Mouse (Mus musculus) heart, postnatal 4 days (tissue): ENCODE data around the gene Cep112. TPM values are rescaled to one million over a fixed set of nuclear protein-coding genes. Genes with fewer than 3 reads are reported as not detected.

ENCODE experiments used
- DNase-seq: peaks from one replicate; pipeline ENCODE4 v3.0.0; 2021
- total RNA-seq, 2 experiments: library from RNA; stranded (reverse); gene quantifications; 2 replicates each; pipeline ENCODE4 v1.2.3; 2021

Cep112 gene
- total RNA-seq, 2 experiments from 2014 or later = 16.2 to 17.2 TPM

DNA sequence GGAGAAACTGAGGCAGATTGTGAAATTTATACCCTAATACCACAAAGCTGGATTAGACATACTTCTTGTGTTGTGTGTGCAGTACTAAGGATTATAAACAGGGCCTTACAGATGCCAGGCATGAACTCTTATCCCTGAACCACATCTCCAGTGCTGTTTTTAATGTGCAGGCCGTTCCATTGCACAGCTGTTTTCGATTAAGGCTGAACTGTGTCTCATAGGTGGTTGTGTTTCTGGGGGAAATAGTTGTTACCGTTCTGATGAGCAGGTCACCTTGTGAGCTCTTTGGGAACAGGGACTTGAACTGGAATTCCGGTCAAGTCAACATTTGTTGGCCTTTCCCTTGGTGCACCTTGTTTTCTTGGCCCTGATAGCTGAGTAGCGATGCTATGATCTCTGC is 456.7 kb downstream of the Cep112 start:
- no peak for DNase-seq

DNA sequence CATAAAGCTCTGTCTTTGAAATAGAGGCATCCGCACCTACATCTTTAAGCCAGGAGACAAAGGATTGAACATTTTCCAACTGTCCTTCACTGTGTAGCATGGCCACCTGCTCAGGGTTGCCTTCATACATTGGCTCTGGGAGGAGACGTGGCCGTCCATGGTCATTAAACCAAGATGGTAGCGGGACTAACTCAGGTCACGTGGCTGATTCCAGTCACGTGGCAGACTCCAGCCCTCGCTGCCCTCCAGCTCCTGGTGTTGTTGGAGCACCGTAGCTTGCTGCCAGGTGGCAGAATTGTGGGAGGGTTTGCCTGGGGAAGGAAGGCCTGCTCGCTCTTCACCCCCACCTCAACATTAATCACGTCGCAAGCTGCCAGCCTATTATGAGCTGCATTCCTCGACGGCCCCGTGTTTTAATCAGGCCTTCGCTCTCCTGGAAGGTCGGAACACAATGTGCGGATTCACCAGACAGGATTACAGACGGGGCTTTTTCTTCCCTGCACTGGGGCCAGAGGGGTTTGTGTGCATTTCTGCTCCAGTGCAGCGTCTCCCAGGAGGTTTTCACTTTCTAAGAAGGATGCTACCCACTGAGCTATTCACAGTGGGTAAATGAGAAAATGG is 460.4 kb downstream of the Cep112 start:
- DNase-seq = no peak

DNA sequence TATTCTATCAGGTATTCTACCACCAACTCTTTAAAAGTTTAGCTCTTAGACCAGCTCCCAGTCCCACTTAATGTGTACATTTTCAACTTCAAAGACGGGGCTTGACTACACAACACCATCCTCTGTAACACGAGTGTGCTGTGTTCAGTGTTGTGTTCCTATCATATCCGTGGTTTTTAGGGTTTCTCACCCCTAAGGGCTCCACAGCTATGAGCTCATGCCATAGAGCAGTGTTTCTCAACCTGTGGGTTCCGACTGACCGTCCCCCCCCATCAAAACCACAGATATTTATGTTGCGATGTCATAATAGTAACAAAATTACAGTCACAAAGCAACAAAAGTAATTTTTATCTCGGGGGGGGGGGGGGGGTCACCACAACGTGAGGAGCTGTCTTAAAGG is 461.1 kb downstream of the Cep112 start:
- no peak for DNase-seq

DNA sequence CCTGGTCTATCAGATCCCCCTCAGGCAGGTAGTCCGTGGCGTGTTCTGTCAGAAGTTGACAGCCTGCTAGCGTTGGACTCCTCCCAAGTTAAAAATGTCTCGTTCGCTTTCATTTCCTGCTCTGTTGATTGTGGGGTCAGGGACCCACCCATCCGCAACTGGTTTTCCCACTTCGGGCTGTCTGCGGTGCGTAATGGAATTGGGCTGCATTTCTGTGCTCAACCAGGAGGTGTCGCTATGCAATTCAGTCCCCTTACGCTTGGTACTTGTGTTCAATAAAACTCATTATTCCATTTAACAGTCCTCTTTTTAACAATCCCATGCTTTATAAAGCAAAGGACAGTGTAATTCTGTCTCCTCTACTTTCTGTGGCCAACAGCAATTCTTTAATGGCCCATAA is 464.1 kb downstream of the Cep112 start:
- DNase-seq = peak; percentile 40

DNA sequence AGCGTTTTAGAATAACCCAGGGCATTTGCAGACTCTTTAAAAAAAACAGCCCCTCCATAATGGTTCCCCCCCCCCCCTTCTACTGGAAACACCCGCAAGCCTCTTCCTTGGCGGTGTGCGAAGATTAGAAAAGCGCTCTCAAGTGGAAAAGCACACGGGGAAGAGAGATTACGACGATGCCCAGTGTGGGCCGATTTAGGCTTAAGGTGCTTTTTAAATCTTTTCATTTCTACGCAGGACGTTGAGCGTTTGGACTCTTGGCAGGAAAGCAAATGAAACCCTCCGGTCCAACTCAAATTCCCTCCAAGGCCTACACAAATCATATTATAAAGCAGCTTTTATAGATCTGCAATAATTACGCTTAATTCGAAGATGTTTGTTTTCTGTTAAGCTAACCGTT is 465.6 kb downstream of the Cep112 start:
- DNase-seq = no peak

DNA sequence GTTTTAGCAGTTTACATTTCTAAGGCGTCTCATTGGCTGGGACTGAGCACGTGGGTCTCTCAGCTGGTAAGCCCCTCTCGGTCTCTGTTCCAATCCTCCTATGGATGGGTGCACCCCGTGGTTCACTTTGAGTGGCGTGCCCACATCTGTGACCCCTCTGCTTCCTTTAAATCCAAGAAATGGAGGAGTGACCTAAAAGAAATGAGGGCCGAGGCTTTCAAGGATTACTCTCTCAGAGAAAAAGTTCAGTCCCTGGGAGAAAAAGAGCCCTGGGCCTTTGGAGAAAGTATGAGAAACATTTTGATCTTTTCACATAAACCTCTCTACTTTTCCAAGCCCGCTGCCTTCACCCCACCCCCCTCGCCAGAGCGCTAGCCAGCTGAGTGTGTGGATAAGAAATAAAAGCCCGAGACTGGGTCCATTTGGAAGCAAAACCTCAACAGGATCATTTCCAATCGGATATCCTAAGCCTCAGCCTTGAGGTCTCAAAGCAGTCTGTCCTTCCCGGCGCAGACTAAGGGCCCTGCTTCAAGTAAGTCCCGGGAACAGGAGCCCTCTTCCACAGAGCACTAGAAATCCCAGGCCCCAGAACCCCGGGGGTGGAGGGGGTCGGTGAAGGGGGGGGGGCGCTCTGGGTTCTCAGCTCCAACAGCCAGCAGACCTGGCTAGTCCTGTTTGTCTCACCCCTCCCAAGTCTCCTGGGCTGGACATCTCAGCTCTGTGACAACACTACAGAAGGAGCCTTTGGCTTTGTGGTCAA is 466.3 kb downstream of the Cep112 start:
- DNase-seq = peak; percentile 62

DNA sequence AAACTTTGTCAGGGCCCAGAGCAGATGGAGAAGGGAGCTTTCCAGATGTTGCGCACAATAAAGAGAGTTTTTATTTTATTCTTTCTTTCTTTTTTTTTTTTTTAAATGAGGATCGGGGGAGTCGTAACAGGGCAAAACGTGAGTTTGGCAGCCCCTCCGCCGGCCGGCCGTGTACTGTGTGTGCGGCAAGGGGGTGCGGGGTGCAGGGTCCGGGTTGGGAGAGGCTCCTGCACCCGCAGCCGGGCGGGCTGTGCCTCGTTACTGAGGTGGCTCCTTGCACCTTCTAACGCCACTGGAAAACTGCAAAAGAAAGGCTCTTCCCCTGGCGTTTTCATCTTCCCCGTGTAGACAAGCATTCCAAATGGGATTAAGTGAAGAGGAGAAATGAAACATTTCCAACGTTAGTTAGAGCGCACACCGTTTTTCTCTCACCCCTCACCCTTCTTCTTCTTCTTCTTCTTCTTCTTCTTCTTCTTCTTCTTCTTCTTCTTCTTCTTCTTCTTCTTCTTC is 466.9 kb downstream of the Cep112 start:
- no peak for DNase-seq

DNA sequence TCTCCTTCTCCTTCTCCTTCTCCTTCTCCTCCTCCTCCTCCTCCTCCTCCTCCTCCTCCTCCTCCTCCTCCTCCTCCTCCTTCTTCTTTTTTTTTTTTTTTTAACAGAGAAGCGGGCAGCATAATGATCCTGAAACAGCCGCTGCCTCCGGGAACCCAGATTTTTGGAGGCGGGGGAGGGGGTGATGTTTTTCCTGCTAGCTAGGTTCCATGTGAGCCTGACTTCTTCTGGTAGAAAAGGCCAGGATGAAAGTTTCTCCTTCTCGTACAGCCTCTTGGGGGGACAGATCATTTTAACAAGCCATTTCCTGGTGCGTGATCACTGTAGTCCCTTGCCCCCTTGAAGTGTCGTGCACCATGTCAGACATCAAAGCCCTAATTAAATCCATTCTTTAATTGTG is 467.4 kb downstream of the Cep112 start:
- DNase-seq = no peak

DNA sequence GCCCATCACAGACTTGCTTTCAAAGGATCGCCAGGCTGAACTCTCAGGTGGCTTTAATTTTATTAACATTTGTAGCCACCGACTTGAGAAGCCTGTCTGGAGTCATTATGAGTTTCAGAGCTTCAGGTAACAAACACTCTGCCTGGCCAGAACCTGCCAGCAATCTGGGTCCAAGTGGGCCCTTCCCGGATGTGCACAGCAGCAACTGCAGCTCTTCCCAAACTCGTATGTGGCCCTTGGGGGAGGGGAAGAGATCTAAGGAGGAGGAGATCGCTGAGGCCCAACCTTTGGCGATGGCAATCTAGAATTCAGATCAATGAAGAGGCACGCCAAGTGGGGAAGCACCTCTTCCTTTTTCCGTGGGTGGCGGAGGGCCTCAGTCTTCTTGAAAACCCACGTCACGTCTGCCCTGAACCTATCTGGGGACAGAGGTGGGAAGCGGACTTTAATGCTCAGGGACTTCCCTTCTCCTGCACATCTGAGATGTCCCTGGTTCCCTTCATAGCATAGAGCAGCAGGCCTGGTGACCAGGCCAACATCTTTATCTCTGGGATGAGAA is 468.3 kb downstream of the Cep112 start:
- no peak for DNase-seq

DNA sequence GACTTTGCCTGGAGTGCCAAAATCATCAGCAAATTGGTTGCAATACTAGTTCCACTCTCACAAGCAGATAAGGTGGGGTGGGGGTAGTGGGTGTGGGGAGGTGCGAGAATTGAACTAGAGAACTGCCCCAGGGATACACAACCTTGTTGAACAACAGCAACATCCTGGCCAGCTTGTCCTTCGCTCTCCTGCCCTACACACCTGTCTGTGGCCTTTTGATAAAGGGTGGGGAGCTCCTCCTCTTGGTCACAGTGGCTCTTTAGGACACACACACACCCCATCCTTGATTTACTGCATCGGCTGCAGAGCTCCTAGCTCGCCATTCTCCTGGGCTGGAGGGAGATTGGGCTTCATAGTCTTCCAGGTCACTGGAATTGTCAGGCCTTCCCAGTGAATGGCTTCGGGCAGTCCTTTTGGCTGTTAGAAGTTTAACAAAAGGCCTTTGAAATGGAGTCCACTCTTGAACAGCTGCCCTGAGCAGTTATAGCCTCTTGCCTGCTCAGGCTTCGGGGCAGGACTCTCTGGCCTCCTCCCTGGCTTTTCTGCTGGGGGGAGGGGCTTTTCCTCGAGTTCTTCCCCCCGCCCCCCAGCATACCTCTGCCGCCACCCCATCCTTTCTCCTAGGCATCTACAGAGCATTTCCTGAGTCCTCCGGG is 469.0 kb downstream of the Cep112 start:
- DNase-seq = no peak

DNA sequence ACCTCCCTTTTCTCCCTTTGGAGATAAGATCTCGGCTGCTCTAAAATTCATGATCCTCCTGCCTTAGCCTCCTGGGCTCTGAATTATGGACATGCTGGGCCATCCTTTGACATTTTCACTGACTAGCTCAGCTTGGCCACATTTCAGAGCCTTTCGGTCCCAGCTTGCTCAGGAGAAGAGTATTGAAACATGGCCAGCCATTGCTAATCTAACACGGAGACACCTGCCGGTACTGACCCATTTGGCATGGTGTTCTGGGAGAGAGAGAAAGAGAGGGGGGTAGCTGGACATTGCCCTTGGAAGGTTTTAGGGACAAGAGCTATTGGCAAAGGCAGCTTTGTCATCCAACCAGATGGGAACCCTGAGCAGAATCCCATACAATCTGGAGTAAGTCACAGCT is 472.0 kb downstream of the Cep112 start:
- DNase-seq = no peak

DNA sequence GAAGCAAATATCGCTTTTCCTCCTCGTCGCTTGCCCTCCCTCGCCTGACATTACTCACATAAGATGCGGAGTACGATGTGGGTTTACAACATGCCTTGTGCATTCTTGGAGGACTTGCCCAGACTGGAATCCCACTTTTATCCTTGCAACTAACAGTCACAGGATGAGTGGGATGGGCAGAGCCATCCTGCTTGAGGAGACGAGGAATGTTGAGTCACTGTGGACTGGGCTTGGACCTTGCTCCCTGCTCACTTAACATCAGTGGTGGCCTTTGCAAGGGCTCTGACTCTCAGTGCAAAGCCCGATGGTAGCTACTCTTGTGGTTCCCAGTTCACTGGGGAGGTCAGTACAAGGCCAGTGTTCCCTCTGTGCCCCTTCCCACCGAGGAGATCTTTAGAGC is 473.1 kb downstream of the Cep112 start:
- DNase-seq = no peak

DNA sequence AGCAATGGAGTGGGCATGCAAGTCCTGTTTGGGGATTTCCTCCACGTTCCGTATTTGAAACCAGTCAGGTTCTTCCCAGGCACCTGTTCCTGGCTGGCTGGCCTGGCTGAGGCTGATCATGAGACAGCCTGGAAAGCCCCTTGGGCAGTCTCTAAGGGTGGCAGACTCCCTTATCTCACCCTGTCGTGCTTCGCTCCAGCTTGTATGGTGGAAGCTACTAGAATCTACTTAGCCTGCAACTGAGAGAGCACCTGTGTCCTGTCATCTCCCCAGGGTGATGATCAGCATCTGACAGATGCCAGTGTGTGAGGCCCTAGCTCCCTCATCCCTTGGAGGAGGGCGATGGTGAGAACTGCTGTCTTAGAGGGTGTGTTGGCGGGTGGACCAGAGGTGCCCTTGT is 473.5 kb downstream of the Cep112 start:
- no peak for DNase-seq

DNA sequence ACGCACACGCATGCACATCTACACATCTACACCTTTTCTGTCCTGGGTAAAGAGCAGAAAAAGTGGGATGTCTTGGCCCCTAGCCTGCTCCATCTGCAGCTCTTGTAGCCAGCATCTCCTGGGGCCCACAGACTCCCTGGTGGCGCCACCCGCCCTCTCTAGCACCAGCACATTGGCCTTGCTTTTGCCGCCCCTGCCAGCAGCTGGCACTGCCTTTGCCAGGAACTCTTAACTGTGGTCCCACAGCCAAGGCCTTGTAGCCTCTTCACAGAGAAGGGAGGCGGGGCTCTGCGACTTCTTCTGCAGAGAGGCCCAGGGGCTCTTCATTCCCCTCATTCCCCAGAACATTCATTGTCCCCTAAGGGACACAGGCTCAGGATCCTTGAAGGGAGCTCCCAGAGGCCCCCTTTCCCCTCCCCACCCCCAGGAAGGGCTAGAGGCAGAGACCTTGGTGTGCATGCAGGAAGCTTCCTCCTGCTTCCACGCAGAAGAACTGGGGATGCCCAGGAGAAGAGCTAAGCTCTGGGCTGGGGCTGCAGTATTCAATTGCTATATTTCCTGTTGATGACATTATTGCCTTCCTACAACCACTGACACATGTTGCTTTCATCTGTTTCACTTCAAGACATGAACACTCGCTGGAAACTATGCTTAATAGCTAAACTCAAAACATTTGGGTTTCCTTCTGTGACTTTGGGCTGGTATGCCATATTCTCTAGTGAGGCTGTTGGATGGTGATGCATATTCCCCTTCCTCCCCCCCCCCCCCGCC is 475.9 kb downstream of the Cep112 start:
- DNase-seq = peak; percentile 24

DNA sequence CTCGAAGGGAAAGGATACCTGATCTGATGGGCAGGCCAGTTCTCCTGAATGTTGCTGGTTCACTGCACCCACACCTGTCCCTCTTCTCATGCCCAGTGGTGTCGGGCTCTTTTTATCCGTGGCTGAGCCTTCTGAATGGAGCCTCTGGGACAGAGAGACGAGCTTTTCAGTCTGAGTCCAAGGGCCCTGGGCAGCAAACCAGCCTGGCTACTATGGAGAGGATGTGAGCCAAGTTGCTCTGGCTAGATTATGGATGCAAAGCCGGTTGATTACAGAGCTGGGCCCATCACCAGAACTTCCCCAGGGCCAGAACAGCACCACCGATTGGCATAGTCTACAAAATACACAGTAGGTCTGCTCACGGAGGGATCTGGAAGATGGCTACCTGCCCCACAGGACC is 476.7 kb downstream of the Cep112 start:
- no peak for DNase-seq

DNA sequence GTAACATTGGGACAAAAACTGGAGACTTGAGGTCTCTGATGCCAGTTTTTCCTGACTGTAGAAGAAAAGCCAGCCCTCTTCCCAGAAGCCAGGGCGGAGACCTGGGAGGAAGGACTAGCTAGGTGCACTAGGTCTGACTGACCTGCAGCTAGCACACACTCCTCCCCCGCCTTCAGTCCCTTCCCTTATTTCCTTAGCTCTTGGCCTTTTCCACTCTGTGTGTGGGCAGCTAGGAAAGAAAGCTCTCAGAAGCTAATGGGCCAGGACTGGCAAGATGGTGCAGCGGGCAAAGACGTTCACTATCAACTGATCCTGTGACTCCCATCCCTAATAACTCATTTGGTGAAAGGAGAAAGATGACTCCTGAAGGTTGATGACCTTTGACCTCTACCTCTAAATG is 477.3 kb downstream of the Cep112 start:
- DNase-seq = no peak

DNA sequence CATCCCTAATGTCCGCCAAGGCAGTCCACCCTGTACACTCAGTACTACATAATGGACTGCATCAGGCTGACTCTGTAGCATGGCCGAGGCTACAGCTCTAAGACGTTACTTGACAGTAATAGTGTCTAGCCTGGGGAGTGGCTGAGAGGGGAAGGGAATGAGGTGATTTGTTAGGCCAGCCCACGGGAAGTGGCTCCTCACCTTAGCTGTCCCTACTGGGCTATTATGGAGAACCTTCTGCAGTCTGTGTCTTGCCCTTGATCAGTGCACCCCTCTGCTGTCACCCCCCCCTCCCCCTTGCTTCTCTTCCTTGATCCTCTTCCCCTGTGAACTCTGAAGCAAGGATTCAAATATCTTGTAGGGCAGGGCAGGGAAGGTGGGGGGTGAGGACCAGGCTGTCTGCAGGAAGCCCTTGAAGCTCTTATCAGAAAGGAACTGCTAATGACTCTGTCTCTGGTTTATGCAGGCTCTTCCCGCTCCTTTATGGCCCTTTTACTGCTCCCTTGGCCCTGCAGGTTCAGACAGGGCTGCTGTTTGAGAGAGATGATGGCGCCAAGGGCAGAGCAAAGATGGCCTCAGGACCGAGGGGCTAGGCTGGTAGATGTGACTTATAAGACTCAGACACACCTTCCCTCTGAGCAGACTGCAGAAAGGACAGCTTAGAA is 481.7 kb downstream of the Cep112 start:
- DNase-seq = no peak

DNA sequence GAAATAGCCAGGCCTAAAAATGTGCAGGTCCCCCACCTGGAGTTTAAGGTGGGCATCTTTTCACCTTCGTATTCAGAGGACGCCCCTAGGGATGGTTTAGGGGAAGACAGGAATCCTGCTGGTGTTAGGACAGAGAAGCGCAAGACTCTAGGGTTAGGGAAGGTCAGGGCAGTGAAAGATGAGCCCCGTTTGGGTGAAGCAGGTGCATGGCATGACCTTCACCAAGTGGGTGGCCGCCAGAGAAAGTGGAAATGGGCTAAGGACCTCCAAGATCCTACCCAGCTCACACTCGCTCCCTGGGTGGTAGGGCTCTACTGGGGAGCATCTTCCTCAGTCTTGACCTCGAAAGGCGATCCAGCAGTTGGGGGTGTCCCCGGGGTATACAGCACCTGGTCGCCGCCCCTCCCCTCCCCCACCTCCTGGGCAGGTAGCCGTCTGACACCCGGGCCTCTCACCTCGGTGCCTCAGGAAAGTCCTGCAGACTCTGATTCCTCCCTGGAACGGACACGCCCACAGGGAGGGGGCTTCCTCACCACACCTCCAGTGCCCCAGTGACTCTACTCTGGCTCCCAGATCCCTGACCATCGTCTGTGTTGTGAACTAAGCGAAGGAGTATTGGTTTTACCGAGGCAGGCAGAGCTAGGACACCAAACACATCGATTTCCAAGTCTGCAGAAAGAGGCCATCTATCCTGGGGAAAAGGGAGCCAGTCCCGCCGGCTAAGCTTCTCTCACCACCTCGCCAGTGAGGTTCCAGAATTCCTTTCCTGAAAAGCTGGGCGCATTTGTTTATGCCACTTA is 484.6 kb downstream of the Cep112 start:
- DNase-seq = no peak
